Mouse (Mus musculus): ENCODE data around the gene Ptgir. TPM values are rescaled to one million over a fixed set of nuclear protein-coding genes. Genes with fewer than 3 reads are reported as not detected.

The Ptgir gene
- polyA plus RNA-seq, 1 experiment from 2014 or later, result 0.10 TPM

DNA sequence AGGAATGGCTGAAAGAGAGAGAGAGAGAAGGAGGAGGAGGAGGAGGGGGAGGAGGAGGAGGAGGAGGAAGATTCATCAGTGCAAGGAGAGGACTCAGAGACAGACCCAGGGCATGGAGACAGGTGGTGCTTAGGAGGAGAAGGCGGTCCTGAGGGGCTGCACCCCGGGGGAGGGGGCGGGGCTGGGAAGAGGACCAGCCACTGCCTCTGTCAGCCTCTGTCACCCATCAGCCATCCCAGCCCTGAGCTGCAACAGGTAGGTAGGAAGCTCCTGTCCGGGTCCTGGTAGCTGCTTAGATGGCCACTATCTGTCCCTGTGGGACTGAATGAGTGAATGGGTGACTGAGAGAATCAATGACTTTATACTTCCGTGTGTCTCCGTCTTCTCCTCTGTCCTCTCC lies 12.7 kb upstream of the Ptgir start:
- Histone ChIP-seq H3K4me3 (peak overlapping the region; percentile 46), H3K36me3 (replicated peaks) (no peaks in the 10 kb centered on the region), H3K9me3 (peaks cover 4% of the 10 kb centered on the region; the same call in 1 of the 2 replicates), H3K27ac (0 out of 2 replicates have a peak overlapping the region, but pooled peaks have one; percentile 35), H3K4me1 (peaks cover 55% of the 10 kb centered on the region), H3K27me3 (ENCODE audit: poor library complexity, severe bottlenecking) (peaks cover 64% of the 10 kb centered on the region)
- 9% methylated on average over 6 of the region's 6 CpGs for WGBS
- no peak for DNase-seq (ENCODE audit: extremely low spot score, low spot score)

DNA sequence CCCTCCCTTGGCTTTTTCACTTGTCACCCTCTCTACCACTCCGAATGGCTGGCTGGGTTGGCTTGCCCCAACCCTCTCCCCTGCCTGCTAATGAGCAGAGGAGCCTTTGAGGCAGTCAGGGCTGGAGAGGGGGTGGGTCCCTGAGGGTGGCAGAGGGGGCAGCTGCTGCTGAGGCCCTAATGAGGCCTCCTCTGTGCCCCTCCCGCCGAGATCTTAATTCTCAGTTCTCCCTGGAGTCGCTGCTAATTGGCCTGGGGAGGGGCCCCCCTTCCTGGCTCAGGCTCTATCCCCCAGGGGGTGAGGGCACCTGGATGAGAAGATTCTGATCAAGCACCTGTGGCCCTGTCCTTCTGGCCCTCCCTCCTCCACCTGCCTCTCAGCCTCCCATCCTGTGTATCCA lies 12.0 kb upstream of the Ptgir start:
- 0% methylated on average over 4 of the region's 4 CpGs for WGBS
- H3K36me3 ChIP-seq (replicated peaks), result no peaks in the 10 kb centered on the region
- H3K4me1 ChIP-seq, result peaks cover 55% of the 10 kb centered on the region
- H3K27me3 ChIP-seq (ENCODE audit: poor library complexity, severe bottlenecking), result peaks cover 59% of the 10 kb centered on the region
- peak overlapping the region; percentile 65 for H3K27ac ChIP-seq
- no peak for DNase-seq (ENCODE audit: extremely low spot score, low spot score)
- peaks cover 4% of the 10 kb centered on the region; the same call in 1 of the 2 replicates for H3K9me3 ChIP-seq
- H3K4me3 ChIP-seq, result peak overlapping the region; percentile 46

DNA sequence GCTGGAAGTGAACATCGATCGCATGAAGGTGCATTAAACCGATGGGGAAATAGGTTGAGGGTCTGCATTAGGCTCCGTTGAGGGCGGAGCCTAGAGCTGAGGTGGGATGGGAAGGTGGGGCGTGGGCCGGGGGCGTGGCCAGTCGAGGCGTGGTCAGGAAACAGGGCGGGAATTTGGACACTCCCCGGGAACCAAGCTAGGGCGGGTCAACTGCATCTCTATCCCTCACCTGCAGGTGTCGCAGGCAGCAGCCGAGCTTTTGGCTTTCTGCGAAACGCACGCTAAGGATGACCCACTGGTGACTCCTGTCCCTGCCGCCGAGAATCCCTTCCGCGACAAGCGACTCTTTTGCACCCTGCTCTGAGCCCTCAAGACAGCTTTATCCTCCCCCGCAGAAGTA lies 11.3 kb upstream of the Ptgir start:
- WGBS, result under 1% methylated on average over 24 of the region's 24 CpGs
- H3K27me3 ChIP-seq (ENCODE audit: poor library complexity, severe bottlenecking), result peaks cover 59% of the 10 kb centered on the region
- H3K4me1 ChIP-seq, result peaks cover 58% of the 10 kb centered on the region
- H3K4me3 ChIP-seq, result peak overlapping the region; percentile 46
- no peaks in the 10 kb centered on the region; the same call in 1 of the 2 replicates for H3K9me3 ChIP-seq
- peak overlapping the region; percentile 65 for H3K27ac ChIP-seq
- DNase-seq (ENCODE audit: extremely low spot score, low spot score), result peak; percentile 89
- H3K36me3 ChIP-seq (replicated peaks), result no peaks in the 10 kb centered on the region

DNA sequence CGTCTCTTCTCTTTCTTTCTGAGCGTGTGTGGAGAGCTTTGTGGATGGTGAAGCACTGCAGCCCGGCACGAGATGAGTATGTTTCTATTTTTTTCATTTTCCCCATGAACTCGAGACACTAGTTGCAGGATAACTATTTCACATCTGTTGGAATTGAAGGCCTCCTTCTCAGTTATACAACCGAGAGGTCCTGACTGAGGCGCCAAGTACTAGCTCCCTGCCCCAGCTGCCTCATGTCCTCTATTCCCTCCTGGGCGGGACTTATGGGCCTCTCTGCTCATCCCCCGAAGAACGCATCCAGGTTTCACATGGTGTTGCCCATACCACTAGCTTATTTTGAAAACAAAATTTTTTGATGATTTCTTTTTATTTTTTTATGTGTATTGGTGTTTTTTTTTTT lies 10.8 kb upstream of the Ptgir start:
- Histone ChIP-seq H3K27me3 (ENCODE audit: poor library complexity, severe bottlenecking) (peaks cover 59% of the 10 kb centered on the region), H3K4me1 (peaks cover 60% of the 10 kb centered on the region), H3K4me3 (peak overlapping the region; percentile 46), H3K9me3 (no peaks in the 10 kb centered on the region; the same call in 1 of the 2 replicates), H3K36me3 (replicated peaks) (no peaks in the 10 kb centered on the region), H3K27ac (peak overlapping the region; percentile 65)
- 36% methylated on average over 10 of the region's 10 CpGs for WGBS
- DNase-seq (ENCODE audit: extremely low spot score, low spot score), result no peak

DNA sequence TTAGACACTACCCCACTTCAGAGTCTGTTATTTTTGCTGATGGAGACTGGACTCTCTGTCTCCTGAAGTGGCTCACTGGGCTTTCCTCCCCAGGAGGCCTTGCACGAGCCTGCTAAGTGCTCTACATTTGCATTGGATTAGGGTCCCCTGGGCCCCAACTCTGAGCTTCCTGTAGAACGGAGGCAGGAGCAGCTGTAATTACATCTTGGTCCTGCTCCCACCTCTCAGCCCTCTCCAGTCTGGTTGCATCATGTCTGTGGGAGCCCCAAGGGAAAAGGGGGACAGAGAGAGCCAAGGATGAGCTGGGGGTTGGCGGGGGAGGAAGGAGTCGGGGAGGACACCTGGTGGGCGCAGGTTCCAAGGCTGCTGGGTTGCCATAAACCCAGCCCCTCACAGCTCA lies 5.8 kb upstream of the Ptgir start:
- peak overlapping the region; percentile 58 for H3K27ac ChIP-seq
- H3K4me3 ChIP-seq, result no peak overlapping the region
- peaks cover 23% of the 10 kb centered on the region for H3K27me3 ChIP-seq (ENCODE audit: poor library complexity, severe bottlenecking)
- H3K36me3 ChIP-seq (replicated peaks), result no peaks in the 10 kb centered on the region
- H3K4me1 ChIP-seq, result peaks cover 28% of the 10 kb centered on the region
- no peak for DNase-seq (ENCODE audit: extremely low spot score, low spot score)
- no peaks in the 10 kb centered on the region; the same call in 1 of the 2 replicates for H3K9me3 ChIP-seq
- WGBS, result 13% methylated on average over 5 of the region's 5 CpGs

DNA sequence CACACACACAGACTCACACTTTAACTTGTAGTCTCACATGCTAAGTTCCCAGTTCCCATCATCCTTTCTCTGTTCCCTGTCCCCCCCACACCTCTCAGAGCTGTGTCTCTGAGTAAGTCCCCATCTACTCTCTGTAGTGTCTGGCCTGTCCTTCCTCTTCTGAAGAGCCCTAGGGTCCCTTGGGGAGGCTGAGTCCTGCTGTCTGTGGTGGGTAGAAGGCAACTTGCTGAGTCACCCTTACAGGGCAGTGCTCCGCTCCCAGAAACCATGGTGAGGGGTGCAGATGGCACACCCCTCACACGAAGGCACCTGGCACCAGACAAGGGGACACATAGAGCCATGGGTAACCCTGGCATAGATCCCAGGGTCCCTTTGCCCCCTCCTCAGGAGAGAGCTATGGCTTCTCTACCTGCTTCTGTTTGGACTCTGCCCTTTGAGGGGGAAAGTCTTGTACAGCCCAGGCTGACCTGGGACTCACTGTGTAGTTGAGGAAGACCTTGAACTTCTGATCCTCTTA lies 2.8 kb upstream of the Ptgir start:
- H3K36me3 ChIP-seq (replicated peaks), result no peaks in the 10 kb centered on the region
- peaks cover 47% of the 10 kb centered on the region for H3K4me1 ChIP-seq
- H3K27me3 ChIP-seq (ENCODE audit: poor library complexity, severe bottlenecking), result peaks cover 33% of the 10 kb centered on the region
- H3K4me3 ChIP-seq, result no peak overlapping the region
- H3K9me3 ChIP-seq, result no peaks in the 10 kb centered on the region
- DNase-seq (ENCODE audit: extremely low spot score, low spot score), result no peak
- no peak overlapping the region for H3K27ac ChIP-seq
- 81% methylated on average over 2 of the region's 2 CpGs for WGBS

DNA sequence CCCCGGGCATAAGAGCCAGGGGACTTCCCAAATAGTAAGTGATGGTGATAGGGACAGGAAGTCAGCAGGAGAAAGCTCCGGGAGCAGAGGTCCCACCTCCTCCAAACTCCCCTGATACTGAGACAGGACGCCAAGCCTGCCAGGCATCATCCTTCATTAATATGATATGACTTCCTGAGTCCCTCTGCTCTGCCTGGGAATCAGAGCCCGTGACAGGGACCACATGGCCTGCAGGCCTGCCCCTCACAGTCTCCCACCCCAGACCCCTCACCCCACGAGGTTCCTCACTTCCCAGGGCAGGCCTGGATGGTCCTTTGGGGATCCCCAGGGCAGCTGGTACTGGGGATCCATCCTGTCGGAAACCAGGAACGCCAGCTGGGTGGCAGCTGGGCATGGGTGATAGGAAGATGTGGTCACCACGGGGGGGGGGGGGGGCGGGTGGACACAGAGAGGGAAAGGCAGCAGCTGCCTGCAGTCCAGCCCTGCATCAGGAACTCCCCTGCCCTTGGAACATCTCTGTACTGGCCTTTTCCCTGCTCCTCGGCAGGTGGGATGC lies 2.1 kb upstream of the Ptgir start:
- Histone ChIP-seq H3K27ac (no peak overlapping the region), H3K4me1 (peaks cover 51% of the 10 kb centered on the region), H3K36me3 (replicated peaks) (no peaks in the 10 kb centered on the region), H3K9me3 (no peaks in the 10 kb centered on the region), H3K4me3 (no peak overlapping the region), H3K27me3 (ENCODE audit: poor library complexity, severe bottlenecking) (peaks cover 38% of the 10 kb centered on the region)
- DNase-seq (ENCODE audit: extremely low spot score, low spot score), result no peak
- WGBS, result 65% methylated on average over 9 of the region's 10 CpGs

DNA sequence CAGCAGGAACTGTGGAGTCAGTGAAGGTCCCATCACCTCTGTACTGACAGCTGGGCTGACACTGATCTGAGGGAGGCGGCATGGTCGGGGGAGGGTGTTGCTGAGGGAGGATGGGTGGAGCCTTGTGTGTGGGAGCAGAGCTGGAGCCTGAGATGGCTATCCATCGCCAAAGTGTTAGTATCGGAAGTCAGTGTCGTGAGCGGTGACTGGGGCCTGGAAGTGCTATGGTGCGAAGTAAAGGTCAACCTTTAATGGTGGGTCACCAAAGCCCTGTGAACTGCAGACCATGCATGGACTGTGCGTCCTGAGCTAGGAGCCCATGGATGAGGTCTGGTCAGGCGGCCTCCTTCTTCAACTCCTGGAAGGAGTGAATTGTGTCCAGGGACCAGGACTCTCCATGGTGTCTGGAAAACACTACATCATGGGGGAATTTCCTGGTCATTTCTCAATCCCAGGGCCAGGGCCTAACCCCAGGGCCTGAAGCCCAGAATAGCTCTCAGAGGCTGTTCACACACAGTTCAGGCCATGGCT lies 734 bp upstream of the Ptgir start:
- H3K27ac ChIP-seq, result no peak overlapping the region
- WGBS, result 57% methylated on average over 9 of the region's 9 CpGs

DNA sequence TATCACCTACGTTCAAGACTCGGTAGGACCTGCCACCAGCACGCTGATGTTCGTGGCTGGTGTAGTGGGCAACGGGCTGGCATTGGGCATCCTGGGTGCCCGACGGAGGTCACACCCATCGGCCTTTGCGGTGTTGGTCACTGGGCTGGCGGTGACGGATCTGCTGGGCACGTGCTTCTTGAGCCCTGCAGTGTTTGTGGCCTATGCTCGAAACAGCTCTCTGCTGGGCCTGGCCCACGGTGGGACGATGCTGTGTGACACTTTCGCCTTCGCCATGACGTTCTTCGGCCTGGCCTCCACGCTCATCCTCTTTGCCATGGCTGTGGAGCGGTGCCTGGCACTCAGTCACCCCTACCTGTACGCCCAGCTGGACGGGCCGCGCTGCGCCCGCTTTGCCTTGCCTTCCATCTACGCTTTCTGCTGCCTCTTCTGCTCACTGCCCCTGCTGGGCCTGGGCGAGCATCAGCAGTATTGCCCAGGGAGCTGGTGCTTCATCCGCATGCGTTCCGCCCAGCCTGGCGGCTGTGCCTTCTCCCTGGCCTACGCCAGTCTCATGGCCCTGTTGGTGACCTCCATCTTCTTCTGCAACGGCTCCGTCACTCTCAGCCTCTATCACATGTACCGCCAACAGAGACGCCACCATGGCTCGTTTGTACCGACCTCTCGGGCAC lies 734 bp downstream of the Ptgir start:
- WGBS, result 93% methylated on average over 41 of the region's 41 CpGs
- Histone ChIP-seq H3K4me3 (no peak overlapping the region), H3K4me1 (peaks cover 33% of the 10 kb centered on the region), H3K27me3 (ENCODE audit: poor library complexity, severe bottlenecking) (peaks cover 30% of the 10 kb centered on the region; the same call in 1 of the 2 replicates), H3K27ac (no peak overlapping the region), H3K9me3 (no peaks in the 10 kb centered on the region), H3K36me3 (replicated peaks) (no peaks in the 10 kb centered on the region)
- DNase-seq (ENCODE audit: extremely low spot score, low spot score), result no peak

More for the DNA sequence above, 734 bp upstream of the Ptgir start:
- no peaks in the 10 kb centered on the region for H3K36me3 ChIP-seq (replicated peaks)
- peaks cover 35% of the 10 kb centered on the region; the same call in 1 of the 2 replicates for H3K27me3 ChIP-seq (ENCODE audit: poor library complexity, severe bottlenecking)
- DNase-seq (ENCODE audit: extremely low spot score, low spot score), result no peak
- peaks cover 42% of the 10 kb centered on the region for H3K4me1 ChIP-seq
- no peaks in the 10 kb centered on the region for H3K9me3 ChIP-seq
- no peak overlapping the region for H3K4me3 ChIP-seq

DNA sequence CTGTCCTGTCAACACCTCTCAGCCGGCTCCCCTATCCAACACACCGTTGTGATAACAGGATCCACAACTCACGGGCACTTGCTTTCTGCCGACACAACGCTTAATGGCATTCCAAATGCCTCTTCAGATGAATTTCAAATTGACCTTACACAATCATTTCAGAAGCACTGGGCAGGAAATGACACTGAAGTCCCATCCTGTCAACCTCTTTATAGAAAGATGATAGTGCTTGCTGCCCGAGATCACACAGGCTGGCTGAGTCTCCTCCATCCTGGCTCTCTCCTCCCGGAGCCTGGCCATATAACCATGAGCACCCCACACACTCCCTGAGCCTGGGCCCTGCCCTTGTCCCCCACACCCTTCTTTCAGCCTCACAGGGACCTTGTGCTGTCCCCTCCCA lies 1.6 kb downstream of the Ptgir start:
- Histone ChIP-seq H3K36me3 (replicated peaks) (no peaks in the 10 kb centered on the region), H3K9me3 (no peaks in the 10 kb centered on the region), H3K4me3 (no peak overlapping the region), H3K27me3 (ENCODE audit: poor library complexity, severe bottlenecking) (peaks cover 26% of the 10 kb centered on the region; the same call in 1 of the 2 replicates), H3K27ac (no peak overlapping the region), H3K4me1 (peaks cover 30% of the 10 kb centered on the region)
- no peak for DNase-seq (ENCODE audit: extremely low spot score, low spot score)
- WGBS, result 85% methylated on average over 7 of the region's 7 CpGs

DNA sequence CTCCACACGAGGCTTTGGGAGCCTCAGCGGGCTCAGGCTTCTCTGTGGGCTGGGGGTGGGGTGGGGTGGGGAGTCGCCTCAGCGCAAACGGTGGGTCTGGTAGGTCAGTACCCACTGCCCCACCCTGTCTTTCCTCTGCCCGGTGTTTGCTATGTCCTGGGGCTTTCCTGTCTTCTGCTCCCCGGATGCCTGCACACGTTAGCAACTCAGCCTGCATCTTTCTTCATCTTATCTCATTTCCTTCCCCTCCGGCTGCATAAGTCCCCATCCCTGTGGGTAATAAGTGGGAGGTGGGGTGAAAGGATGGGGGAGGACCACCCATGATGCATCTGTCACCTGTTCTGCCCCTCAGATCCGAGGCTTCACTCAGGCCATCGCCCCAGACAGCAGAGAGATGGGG lies 2.1 kb downstream of the Ptgir start:
- DNase-seq (ENCODE audit: extremely low spot score, low spot score), result no peak
- 65% methylated on average over 11 of the region's 11 CpGs for WGBS
- Histone ChIP-seq H3K36me3 (replicated peaks) (0 out of 2 replicates have a peak, but pooled peaks cover 4% of the 10 kb centered on the region), H3K4me1 (peaks cover 30% of the 10 kb centered on the region), H3K4me3 (no peak overlapping the region), H3K27me3 (ENCODE audit: poor library complexity, severe bottlenecking) (peaks cover 26% of the 10 kb centered on the region; the same call in 1 of the 2 replicates), H3K9me3 (no peaks in the 10 kb centered on the region), H3K27ac (no peak overlapping the region)

DNA sequence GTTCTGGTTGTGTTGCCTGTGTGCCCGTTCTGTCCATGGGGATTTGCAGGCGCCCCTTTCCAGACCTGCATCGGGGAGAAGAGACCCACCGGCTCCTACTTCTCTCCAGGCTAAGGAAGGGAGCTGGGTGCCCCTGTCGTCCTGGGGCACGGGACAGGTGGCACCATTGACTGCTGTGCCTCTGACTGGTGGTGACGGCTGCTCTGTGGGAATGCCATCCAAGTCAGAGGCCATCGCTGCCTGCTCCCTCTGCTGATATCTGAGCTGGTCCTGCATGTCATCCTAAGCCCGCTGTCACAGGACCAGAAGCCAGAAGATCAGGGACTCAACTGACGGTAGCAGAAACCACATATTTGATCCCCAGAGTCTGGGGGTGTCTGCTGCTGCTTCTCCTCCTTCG lies 2.6 kb downstream of the Ptgir start:
- Histone ChIP-seq H3K27me3 (ENCODE audit: poor library complexity, severe bottlenecking) (peaks cover 26% of the 10 kb centered on the region; the same call in 1 of the 2 replicates), H3K9me3 (no peaks in the 10 kb centered on the region), H3K4me1 (peaks cover 30% of the 10 kb centered on the region), H3K27ac (no peak overlapping the region), H3K4me3 (no peak overlapping the region), H3K36me3 (replicated peaks) (peaks cover 6% of the 10 kb centered on the region)
- DNase-seq (ENCODE audit: extremely low spot score, low spot score), result no peak
- WGBS, result 73% methylated on average over 11 of the region's 11 CpGs

DNA sequence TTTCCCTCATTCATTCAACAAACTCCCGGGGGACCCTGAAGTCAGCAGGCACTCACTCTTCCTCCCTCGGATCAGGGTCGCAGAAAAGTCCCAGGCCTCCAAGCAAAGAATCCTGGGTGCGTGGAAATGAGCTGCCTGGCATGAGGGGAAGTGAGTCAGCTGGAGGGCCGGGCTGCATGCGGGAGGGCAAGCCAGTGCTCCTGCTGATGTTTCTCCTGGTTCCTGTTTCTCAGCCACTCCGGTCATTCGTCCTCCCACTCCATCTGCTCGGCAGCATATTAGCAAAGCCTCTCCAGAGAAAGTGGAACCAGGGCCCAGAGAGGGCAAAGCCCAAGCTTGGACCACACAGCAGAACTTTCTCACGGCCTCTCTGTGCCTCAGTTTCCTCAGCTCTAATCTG lies 3.6 kb downstream of the Ptgir start:
- Histone ChIP-seq H3K4me1 (peaks cover 30% of the 10 kb centered on the region), H3K4me3 (no peak overlapping the region), H3K9me3 (no peaks in the 10 kb centered on the region), H3K36me3 (replicated peaks) (peaks cover 17% of the 10 kb centered on the region), H3K27ac (no peak overlapping the region), H3K27me3 (ENCODE audit: poor library complexity, severe bottlenecking) (peaks cover 26% of the 10 kb centered on the region; the same call in 1 of the 2 replicates)
- DNase-seq (ENCODE audit: extremely low spot score, low spot score), result no peak
- WGBS, result 65% methylated on average over 10 of the region's 10 CpGs

Measured in forebrain, embryonic 10.5 days (tissue).